Mouse (Mus musculus) spleen, embryonic (tissue): ENCODE results near the gene Chaf1b.

ENCODE experiments used
- CTCF ChIA-PET: fragments of 350-600 bp; sonication (Branson Sonifier 250); formaldehyde crosslinking; loops from one replicate; lab custom pipeline; 2022; lab: Charles Lee

Gene Chaf1b

GRCm38 (mm10) chr16:93883423-93884085, at the start of gene Chaf1b:
Gene Chaf1b (plus strand): TSS chr16:93883901.
- CTCF ChIA-PET: no interaction called here

GRCm38 (mm10) chr16:93834076-93834475, 49.6 kb upstream of the Chaf1b start:
- CTCF ChIA-PET: interaction anchor here (0.6 kb wide), 1 partner anchor 28 kb away, joined by 3 read pairs; no protein-coding TSS in a partner anchor

GRCm38 (mm10) chr16:93839049-93839448, 44.7 kb upstream of the Chaf1b start:
- CTCF ChIA-PET: interaction anchor here (0.5 kb wide), 1 partner anchor 12 kb away, joined by 3 read pairs; no protein-coding TSS in a partner anchor

- CTCF ChIA-PET: no interaction called here
Observed at GRCm38 (mm10) chr16:93850527-93850926, 33.2 kb upstream of the Chaf1b start.

- CTCF ChIA-PET: no interaction called here
Observed at GRCm38 (mm10) chr16:93859967-93860366, 23.7 kb upstream of the Chaf1b start.

- CTCF ChIA-PET: no interaction called here
Observed at GRCm38 (mm10) chr16:93860686-93861085, 23.0 kb upstream of the Chaf1b start.

GRCm38 (mm10) chr16:93874841-93875240, 8.9 kb upstream of the Chaf1b start:
- CTCF ChIA-PET: interaction anchor here (0.5 kb wide), 1 partner anchor 16 kb away, joined by 9 read pairs; no protein-coding TSS in a partner anchor

GRCm38 (mm10) chr16:93877612-93878380, 5.9 kb upstream of the Chaf1b start:
- CTCF ChIA-PET: no interaction called here

GRCm38 (mm10) chr16:93884086-93884721, 503 bp downstream of the Chaf1b start:
- CTCF ChIA-PET: no interaction called here

- CTCF ChIA-PET: interaction anchor here (0.6 kb wide), 1 partner anchor 205 kb away, joined by 3 read pairs; no protein-coding TSS in a partner anchor
Observed at GRCm38 (mm10) chr16:93884722-93885113, 1.0 kb downstream of the Chaf1b start.

GRCm38 (mm10) chr16:93888481-93888880, 4.8 kb downstream of the Chaf1b start:
- CTCF ChIA-PET: no interaction called here

- CTCF ChIA-PET: no interaction called here
Observed at GRCm38 (mm10) chr16:93890948-93891604, 7.4 kb downstream of the Chaf1b start.

- CTCF ChIA-PET: no interaction called here
Observed at GRCm38 (mm10) chr16:93893285-93893684, 9.6 kb downstream of the Chaf1b start.

GRCm38 (mm10) chr16:93903027-93903426, 19.3 kb downstream of the Chaf1b start:
- CTCF ChIA-PET: no interaction called here

GRCm38 (mm10) chr16:93906156-93907014, 22.7 kb downstream of the Chaf1b start:
- CTCF ChIA-PET: interaction anchor here (0.6 to 0.8 kb wide), 2 partner anchors 12 to 402 kb away, joined by 3 to 6 read pairs; no protein-coding TSS in a partner anchor

- CTCF ChIA-PET: no interaction called here
Observed at GRCm38 (mm10) chr16:93907761-93908160, 24.1 kb downstream of the Chaf1b start.

- CTCF ChIA-PET: no interaction called here
Observed at GRCm38 (mm10) chr16:93908196-93908595, 24.5 kb downstream of the Chaf1b start.

GRCm38 (mm10) chr16:93909936-93910335, 26.2 kb downstream of the Chaf1b start:
- CTCF ChIA-PET: no interaction called here

- CTCF ChIA-PET: no interaction called here
Observed at GRCm38 (mm10) chr16:93910735-93911665, 27.3 kb downstream of the Chaf1b start.

- CTCF ChIA-PET: no interaction called here
Observed at GRCm38 (mm10) chr16:93912158-93912557, 28.5 kb downstream of the Chaf1b start.
